Mouse (Mus musculus) hindbrain, postnatal 0 days (tissue): ENCODE measurements around the gene Sept9. TPM values are rescaled to one million over a fixed set of nuclear protein-coding genes. Genes with fewer than 3 reads are reported as not detected.
A peak's percentile ranks its signal among the peaks of the same experiment; 100 is the strongest.

Experiments
- ATAC-seq: fragments of 200-750 bp; cut with Nextera tagmentation; 2 replicates; pipeline ENCODE4 v1.8.0; 2017; ENCODE audit warnings: mild to moderate bottlenecking, moderate TSS enrichment, moderate library complexity
- DNase-seq: peaks from one replicate; pipeline ENCODE4 v3.0.0-alpha.2; 2015; ENCODE audit warnings: low spot score
- H3K27ac ChIP-seq: fragments of 300-500 bp; sonication (generic); 2 replicates; pipeline ENCODE4 v1.5.1; 2014; ENCODE audit warnings: mild to moderate bottlenecking
- H3K27me3 ChIP-seq: fragments of 300-500 bp; sonication (generic); 2 replicates; pipeline ENCODE4 v1.6.1; 2014; ENCODE audit warnings: low read length, mixed read lengths; ENCODE audit not compliant: insufficient read depth
- H3K36me3 ChIP-seq: fragments of 300-500 bp; sonication (generic); 2 replicates; pipeline ENCODE4 v1.6.1; 2014; ENCODE audit warnings: low read length, mixed read lengths; ENCODE audit not compliant: insufficient read depth
- H3K4me1 ChIP-seq: fragments of 300-500 bp; sonication (generic); 2 replicates; pipeline ENCODE4 v1.6.1; 2014; ENCODE audit warnings: antibody characterized with exemption, low read length, mixed read lengths; ENCODE audit not compliant: insufficient read depth
- H3K4me2 ChIP-seq: fragments of 300-500 bp; sonication (generic); 2 replicates; pipeline ENCODE4 v1.6.1; 2014; ENCODE audit warnings: low read depth, mild to moderate bottlenecking, low read length, moderate library complexity, mixed read lengths
- H3K4me3 ChIP-seq: fragments of 300-500 bp; sonication (generic); 2 replicates; pipeline ENCODE4 v1.5.1; 2014; ENCODE audit warnings: low read length
- H3K9ac ChIP-seq: fragments of 300-500 bp; sonication (generic); replicated peaks from 2 replicates; pipeline ENCODE4 v1.6.1; 2014; ENCODE audit warnings: mild to moderate bottlenecking, low read length, moderate library complexity, mixed read lengths
- H3K9me3 ChIP-seq: fragments of 300-500 bp; sonication (generic); 2 replicates; pipeline ENCODE4 v1.6.1; 2016; ENCODE audit warnings: low read length, mixed read lengths
- CTCF ChIP-seq: IDR thresholded peaks from 2 replicates; pipeline ENCODE4 v1.5.1; 2016; ENCODE audit warnings: antibody characterized with exemption, control low read depth, low read depth
- WGBS: fragments of 180-500 bp; shearing (Covaris S2); extraction: QIAGEN DNeasy Blood & Tissue Kit; methylation state at CpG from one replicate; pipeline ENCODE4 v1.1.7; 2014; 5-methylcytosine and 5-hydroxymethylcytosine counted together
- polyA plus RNA-seq: library from polyadenylated mRNA; unstranded; fragments of >200 nt; fragmentation: Nextera tagmentation; extraction: Ambion mirVana; gene quantifications from 2 replicates; pipeline ENCODE4 v1.2.1, GENCODE M21; 2015
- total RNA-seq: library from RNA; depleted of rRNA; stranded (reverse); fragments of >200 nt; gene quantifications from 2 replicates; pipeline ENCODE4 v1.2.3, GENCODE M21; 2014

Gene Sept9
- total and polyA plus RNA-seq, 2 experiments from 2014 or later, result 88.8 to 112 TPM

DNA sequence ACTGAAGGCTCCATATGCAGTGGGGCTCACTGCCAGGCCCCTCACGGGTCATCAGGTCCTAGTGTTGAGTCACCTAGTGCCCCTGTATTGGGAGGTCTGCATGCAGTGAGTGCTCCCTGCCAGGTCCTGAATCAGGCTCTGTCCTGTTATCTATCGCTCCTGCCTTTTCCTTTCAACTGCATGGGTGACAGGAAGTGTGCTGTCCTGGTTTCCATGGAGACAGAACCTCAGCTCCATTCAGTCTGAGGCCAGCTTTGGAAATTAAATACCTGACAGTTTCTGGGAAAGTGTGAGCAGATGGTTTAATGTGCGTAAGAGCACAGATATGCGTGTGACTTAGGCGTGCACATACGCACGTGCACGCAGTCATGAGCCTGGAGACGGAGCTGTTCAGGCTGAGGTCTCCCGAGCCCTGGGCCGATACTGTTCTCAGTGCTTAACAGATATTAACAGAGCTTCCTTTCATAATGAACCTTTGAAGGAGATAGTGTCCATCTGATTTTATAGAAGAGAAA lies 49.3 kb downstream of the Sept9 start:
- 19% methylated on average over 11 of the region's 11 CpGs for WGBS
- TF ChIP-seq CTCF, result no peak
- ATAC-seq (peak; percentile 79), DNase-seq (peak; percentile 71)
- Histone ChIP-seq H3K4me2 (no peak overlapping the region), H3K36me3 (no peaks in the 10 kb centered on the region), H3K9ac (no peak overlapping the region), H3K27ac (peak overlapping the region; percentile 41), H3K4me1 (peaks cover 14% of the 10 kb centered on the region), H3K27me3 (no peaks in the 10 kb centered on the region), H3K9me3 (no peaks in the 10 kb centered on the region), H3K4me3 (no peak overlapping the region)

GRCm38 (mm10) chr11:117249282-117249984 lies 50.0 kb downstream of the Sept9 start:
- no peak overlapping the region for H3K4me2 ChIP-seq
- H3K4me1 ChIP-seq, result peaks cover 14% of the 10 kb centered on the region
- no peaks in the 10 kb centered on the region for H3K9me3 ChIP-seq
- no peak overlapping the region for H3K9ac ChIP-seq
- ATAC-seq (no peak; the same call in 1 of the 2 replicates), DNase-seq (peak; percentile 38)
- no peaks in the 10 kb centered on the region for H3K36me3 ChIP-seq
- H3K27me3 ChIP-seq, result no peaks in the 10 kb centered on the region
- WGBS, result 53% methylated on average over 18 of the region's 18 CpGs
- no peak for TF ChIP-seq CTCF
- H3K27ac ChIP-seq, result peak overlapping the region; percentile 41
- H3K4me3 ChIP-seq, result no peak overlapping the region

DNA sequence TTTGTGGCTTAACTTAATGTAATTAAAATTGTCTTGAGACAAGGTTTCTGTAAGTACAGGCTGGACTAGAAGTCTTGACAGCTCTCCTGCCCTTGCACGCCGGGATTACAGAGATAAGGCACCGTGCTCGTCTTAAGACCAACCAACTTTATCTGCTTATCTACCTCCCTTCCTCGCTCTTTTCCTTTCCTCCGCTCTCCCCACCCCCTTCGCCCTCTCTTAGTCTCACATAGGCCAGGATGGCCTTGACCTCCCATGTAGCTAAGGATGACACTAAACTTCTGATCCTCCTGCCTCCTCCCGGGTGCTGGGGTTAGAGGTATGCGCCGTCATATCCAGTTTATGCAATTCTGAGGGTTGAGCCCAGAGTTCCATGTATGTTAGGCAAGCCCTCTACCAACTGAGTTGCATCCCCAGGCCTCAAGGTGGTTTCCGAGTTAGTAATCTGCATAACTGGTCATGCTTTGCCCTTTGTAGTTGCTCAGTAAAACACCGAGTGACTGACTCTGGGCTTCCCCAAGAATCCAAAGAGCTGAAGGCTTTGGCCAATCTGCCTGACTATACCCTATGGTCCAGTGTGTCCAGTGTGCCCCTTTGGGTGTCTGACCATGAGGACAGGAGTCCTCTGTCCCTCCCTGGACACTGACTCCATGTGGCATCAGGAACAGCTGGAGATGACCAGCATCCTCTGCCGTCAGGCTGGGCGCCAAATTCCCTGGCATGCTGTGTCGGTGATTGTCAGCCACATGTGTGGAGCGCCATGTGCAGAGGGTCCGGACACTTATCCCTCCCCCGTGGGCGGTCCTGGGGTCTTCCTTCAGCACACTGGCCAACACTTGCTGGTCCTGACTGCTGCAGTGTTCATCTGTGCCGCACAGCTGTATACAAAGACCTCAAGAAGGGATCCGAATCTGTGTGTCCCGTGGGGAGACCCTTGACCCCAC lies 50.8 kb downstream of the Sept9 start:
- ATAC-seq, result no peak
- H3K4me2 ChIP-seq, result no peak overlapping the region
- no peak for TF ChIP-seq CTCF
- peaks cover 14% of the 10 kb centered on the region for H3K4me1 ChIP-seq
- 80% methylated on average over 22 of the region's 22 CpGs for WGBS
- H3K4me3 ChIP-seq, result no peak overlapping the region
- H3K27me3 ChIP-seq, result no peaks in the 10 kb centered on the region
- H3K9ac ChIP-seq, result no peak overlapping the region
- no peak for DNase-seq
- H3K36me3 ChIP-seq, result no peaks in the 10 kb centered on the region
- no peak overlapping the region for H3K27ac ChIP-seq
- H3K9me3 ChIP-seq, result no peaks in the 10 kb centered on the region

DNA sequence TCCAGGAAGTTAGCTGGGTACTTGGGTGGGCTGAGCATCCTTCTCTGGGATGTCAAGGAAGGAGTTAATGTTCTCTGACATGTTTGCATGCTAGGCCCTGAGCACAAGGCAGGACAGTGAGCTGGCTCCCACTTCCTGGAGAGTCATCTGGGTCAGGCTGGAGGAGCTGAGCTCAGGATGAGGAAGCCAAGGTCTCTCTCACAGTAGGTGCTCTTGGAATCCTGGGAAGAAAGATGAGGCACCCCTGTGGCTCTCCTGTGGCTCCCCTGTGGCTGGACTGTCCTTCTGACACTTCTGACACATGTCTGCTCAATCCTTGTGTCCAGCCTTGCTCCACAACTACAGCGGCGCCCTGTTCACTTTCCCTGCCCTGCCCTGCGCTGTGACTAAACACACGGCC lies 52.3 kb downstream of the Sept9 start:
- no peak for ATAC-seq
- Histone ChIP-seq H3K27me3 (no peaks in the 10 kb centered on the region), H3K4me2 (no peak overlapping the region), H3K27ac (no peak overlapping the region), H3K9me3 (no peaks in the 10 kb centered on the region), H3K36me3 (no peaks in the 10 kb centered on the region), H3K4me3 (no peak overlapping the region), H3K9ac (no peak overlapping the region), H3K4me1 (peaks cover 14% of the 10 kb centered on the region)
- 80% methylated on average over 4 of the region's 4 CpGs for WGBS
- DNase-seq, result no peak
- no peak for TF ChIP-seq CTCF

DNA sequence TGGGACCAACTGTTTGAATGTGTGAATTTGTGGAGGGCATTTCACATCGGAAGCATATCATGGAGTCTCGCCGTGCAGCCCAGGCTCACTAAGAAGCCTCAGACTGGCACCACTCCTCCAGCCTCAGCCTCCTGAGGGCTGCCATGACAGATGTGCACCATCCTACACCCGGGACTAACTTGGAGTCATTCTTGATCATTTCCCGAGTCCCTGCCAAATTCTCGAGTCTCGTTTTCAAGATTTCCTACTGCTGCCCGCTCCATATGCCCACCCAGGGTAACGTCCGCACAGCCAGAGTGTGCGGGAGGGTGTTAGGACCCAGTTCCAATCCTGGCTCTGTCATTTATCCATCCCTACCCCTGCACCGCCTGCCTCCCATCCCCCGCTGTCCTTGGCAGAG lies 53.4 kb downstream of the Sept9 start:
- Histone ChIP-seq H3K9ac (no peak overlapping the region), H3K4me2 (no peak overlapping the region), H3K4me1 (peaks cover 14% of the 10 kb centered on the region), H3K9me3 (no peaks in the 10 kb centered on the region), H3K36me3 (no peaks in the 10 kb centered on the region), H3K27me3 (no peaks in the 10 kb centered on the region), H3K4me3 (no peak overlapping the region), H3K27ac (no peak overlapping the region)
- DNase-seq (no peak), ATAC-seq (no peak)
- 62% methylated on average over 13 of the region's 13 CpGs for WGBS
- TF ChIP-seq CTCF, result no peak

- Histone ChIP-seq H3K9me3 (no peaks in the 10 kb centered on the region), H3K27ac (no peak overlapping the region), H3K36me3 (no peaks in the 10 kb centered on the region), H3K27me3 (no peaks in the 10 kb centered on the region), H3K9ac (no peak overlapping the region), H3K4me3 (no peak overlapping the region), H3K4me1 (peaks cover 2% of the 10 kb centered on the region), H3K4me2 (no peak overlapping the region)
- WGBS, result 61% methylated on average over 18 of the region's 18 CpGs
- DNase-seq, result peak; percentile 41
- TF ChIP-seq CTCF, result no peak
- ATAC-seq, result no peak
These were observed 55.0 kb downstream of the Sept9 start for GRCm38 (mm10) chr11:117254161-117255107.
